Mouse (Mus musculus) midbrain, embryonic 13.5 days (tissue): ENCODE results near the gene Dennd2a. TPM values are rescaled to one million over a fixed set of nuclear protein-coding genes. Genes with fewer than 3 reads are reported as not detected.
A peak's percentile ranks its signal among the peaks of the same experiment; 100 is the strongest.

Experiments
- ATAC-seq: fragments of 200-750 bp; cut with Nextera tagmentation; 2 replicates; pipeline ENCODE4 v1.8.0; 2017; ENCODE audit warnings: mild to moderate bottlenecking, moderate TSS enrichment, moderate library complexity
- H3K27ac ChIP-seq: fragments of 300-500 bp; sonication (generic); 2 replicates; pipeline ENCODE4 v1.5.1; 2015; ENCODE audit warnings: inconsistent platforms, mild to moderate bottlenecking, moderate library complexity
- H3K27me3 ChIP-seq: fragments of 300-500 bp; sonication (generic); 2 replicates; pipeline ENCODE4 v1.6.1; 2015; ENCODE audit warnings: mild to moderate bottlenecking, inconsistent platforms
- H3K36me3 ChIP-seq: fragments of 300-500 bp; sonication (generic); 2 replicates; pipeline ENCODE4 v1.6.1; 2015; ENCODE audit warnings: mild to moderate bottlenecking, inconsistent platforms
- H3K4me1 ChIP-seq: fragments of 300-500 bp; sonication (generic); replicated peaks from 2 replicates; pipeline ENCODE4 v1.6.1; 2015; ENCODE audit warnings: inconsistent platforms
- H3K4me2 ChIP-seq: fragments of 300-500 bp; sonication (generic); replicated peaks from 2 replicates; pipeline ENCODE4 v1.6.1; 2015; ENCODE audit warnings: moderate library complexity, mild to moderate bottlenecking, inconsistent platforms
- H3K4me3 ChIP-seq: fragments of 300-500 bp; sonication (generic); replicated peaks from 2 replicates; pipeline ENCODE4 v1.5.1; 2015; ENCODE audit warnings: mild to moderate bottlenecking, inconsistent platforms
- H3K9ac ChIP-seq: fragments of 300-500 bp; sonication (generic); replicated peaks from 2 replicates; pipeline ENCODE4 v1.6.1; 2015; ENCODE audit warnings: mild to moderate bottlenecking, inconsistent platforms
- H3K9me3 ChIP-seq: fragments of 300-500 bp; sonication (generic); 2 replicates; pipeline ENCODE4 v1.6.1; 2016; ENCODE audit warnings: mild to moderate bottlenecking, inconsistent platforms
- WGBS: fragments of 180-500 bp; shearing (Covaris S2); methylation state at CpG from one replicate; pipeline ENCODE4 v1.1.7; 2015; 5-methylcytosine and 5-hydroxymethylcytosine counted together
- polyA plus RNA-seq: library from polyadenylated mRNA; unstranded; fragments of >200 nt; fragmentation: Nextera tagmentation; extraction: Ambion mirVana; gene quantifications from 2 replicates; pipeline ENCODE4 v1.2.1, GENCODE M21; 2015

Dennd2a gene
- polyA plus RNA-seq, 1 experiment from 2014 or later: 38.5 TPM

DNA sequence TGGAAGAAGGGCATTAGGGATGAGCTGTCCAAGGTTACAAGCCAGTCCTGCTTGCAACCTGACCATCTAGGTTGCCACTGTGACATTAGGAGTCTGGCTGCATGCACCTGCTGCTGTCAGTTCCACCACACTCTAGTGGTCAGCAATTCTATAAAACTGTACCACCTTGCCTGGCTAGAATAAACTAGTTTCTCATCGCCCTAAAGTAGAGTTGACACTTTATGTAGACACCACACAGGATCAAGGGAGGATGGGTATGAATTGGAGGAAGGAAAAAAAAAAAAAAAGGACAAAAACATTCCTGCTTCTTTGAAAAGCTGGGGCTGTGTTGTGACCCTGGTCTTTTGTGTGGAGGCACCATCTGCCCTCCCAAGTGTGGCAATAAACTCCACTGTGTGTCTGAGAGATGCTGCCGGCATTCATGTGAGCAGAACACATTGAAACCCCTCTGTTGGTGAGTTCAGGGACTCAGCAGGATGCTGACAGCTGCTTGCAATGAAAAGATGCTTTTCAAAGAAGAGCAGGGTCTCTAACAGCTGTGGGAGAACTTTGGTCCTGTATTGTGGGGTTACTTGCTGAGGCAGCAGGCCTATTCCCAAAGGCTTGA is 122.7 kb downstream of the Dennd2a start:
- Histone ChIP-seq H3K27ac (no peak overlapping the region; the same call in 1 of the 2 replicates), H3K27me3 (no peaks in the 10 kb centered on the region), H3K9ac (no peak overlapping the region), H3K9me3 (no peaks in the 10 kb centered on the region), H3K4me1 (peaks cover 7% of the 10 kb centered on the region; the same call in 1 of the 2 replicates), H3K36me3 (no peaks in the 10 kb centered on the region), H3K4me3 (no peak overlapping the region), H3K4me2 (no peak overlapping the region)
- ATAC-seq: peak; percentile 53
- WGBS: 12% methylated on average over 2 of the region's 2 CpGs

DNA sequence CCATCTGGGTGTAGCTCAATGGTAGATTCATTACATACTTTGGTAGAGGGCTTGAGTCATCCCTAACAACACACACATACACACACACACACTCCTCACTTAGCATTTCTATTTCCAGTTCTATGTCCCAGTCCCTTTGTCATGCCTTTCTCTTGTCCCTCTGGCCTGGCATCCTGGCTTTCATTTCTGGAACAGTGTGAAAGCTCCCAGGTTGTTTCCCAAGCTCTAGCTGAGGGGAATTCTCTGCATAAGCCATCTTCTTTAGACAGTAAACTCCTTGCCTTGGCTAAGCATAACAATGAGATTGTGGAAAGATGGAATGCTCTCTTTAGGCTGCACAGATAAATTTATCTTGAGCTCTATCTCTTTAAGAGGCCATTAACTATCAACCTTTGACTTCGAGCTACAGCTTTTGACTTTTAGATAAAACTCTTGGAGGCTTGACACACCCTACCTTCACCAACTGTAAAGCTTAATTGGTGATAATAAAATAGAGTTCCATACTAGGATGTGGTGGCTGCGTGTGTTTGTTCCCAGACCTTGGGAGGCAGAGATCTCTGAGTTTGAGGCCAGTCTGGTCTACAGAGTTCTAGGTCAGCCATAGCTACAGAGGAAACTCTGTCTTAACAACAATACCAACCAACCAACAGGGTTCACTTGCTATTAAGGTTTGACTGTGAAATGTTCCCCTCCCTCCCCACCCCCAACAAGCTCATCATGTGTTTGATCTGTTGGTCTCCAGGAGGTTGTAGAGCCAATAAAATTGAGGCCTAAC is 123.4 kb downstream of the Dennd2a start:
- no peak overlapping the region for H3K27ac ChIP-seq
- no peaks in the 10 kb centered on the region for H3K27me3 ChIP-seq
- H3K9me3 ChIP-seq: no peaks in the 10 kb centered on the region
- H3K9ac ChIP-seq: no peak overlapping the region
- H3K4me2 ChIP-seq: no peak overlapping the region
- ATAC-seq: no peak
- no peak overlapping the region for H3K4me3 ChIP-seq
- no peaks in the 10 kb centered on the region for H3K36me3 ChIP-seq
- WGBS: 85% methylated on average over 2 of the region's 2 CpGs
- peaks cover 7% of the 10 kb centered on the region; the same call in 1 of the 2 replicates for H3K4me1 ChIP-seq

DNA sequence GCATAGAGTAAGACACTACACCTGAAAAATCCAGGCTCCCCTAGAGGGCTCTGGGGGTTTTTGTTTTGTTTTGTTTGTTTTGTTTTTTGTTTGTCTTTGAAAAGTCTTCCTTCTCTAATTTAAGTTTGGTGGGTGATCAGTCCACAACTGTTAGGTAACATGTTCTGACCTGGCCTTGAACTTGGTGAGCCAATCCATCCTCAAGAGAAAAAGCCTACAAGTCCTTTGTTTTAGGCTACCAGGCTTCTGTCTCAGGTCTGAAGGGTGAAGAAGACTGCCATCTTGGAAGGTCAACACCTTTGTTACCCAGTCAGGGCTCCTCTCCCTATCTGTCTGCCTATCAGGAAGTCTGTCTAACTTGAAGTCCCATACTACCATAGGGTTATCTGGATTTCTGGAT is 124.0 kb downstream of the Dennd2a start:
- peaks cover 7% of the 10 kb centered on the region; the same call in 1 of the 2 replicates for H3K4me1 ChIP-seq
- ATAC-seq: no peak

DNA sequence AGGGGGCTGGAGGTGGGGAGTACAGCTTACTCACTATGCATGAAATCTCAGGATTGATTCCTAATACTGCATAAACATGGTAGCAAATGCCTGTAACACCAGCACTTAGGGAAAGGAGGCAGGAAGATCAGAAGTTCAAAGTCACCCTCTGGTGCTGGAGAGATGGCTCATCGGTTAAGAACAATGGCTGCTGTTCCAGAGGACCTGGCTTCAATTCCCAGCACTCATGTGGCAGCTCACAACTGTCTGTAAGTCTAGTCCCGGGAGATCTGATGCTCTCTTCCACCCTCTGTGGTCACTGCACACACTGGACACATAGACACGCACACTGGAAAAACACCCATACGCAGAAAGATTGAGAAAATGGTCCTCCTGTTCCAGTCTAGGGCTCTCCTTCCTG is 124.5 kb downstream of the Dennd2a start:
- ATAC-seq: no peak
- Histone ChIP-seq H3K4me3 (no peak overlapping the region), H3K27me3 (no peaks in the 10 kb centered on the region), H3K27ac (no peak overlapping the region), H3K4me2 (no peak overlapping the region), H3K36me3 (no peaks in the 10 kb centered on the region), H3K4me1 (peaks cover 7% of the 10 kb centered on the region; the same call in 1 of the 2 replicates), H3K9ac (no peak overlapping the region), H3K9me3 (no peaks in the 10 kb centered on the region)
- WGBS: 93% methylated on average over 4 of the region's 4 CpGs

More for the DNA sequence above, 124.0 kb downstream of the Dennd2a start:
- Histone ChIP-seq H3K36me3 (no peaks in the 10 kb centered on the region), H3K27me3 (no peaks in the 10 kb centered on the region), H3K4me3 (no peak overlapping the region), H3K9ac (no peak overlapping the region), H3K27ac (no peak overlapping the region), H3K4me2 (no peak overlapping the region), H3K9me3 (no peaks in the 10 kb centered on the region)

DNA sequence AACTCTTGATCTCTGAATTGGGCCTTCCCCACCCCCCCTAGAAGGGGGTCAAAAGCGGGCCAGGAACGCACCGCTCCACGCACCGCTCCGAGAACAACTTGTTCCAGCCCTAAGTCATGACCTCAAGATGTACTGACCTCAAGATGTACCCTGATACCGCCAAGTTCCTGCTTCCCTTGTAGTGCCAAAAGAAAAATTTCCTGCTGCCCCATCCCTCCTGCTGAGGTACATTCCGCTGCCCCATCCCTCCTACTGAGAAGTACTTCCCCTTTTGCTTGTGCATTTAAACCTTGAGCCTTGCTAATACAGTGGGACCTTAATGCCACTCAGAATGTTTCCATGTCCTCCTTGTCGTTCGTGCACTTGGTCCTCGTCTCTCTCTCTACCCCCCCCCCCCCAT is 126.9 kb downstream of the Dennd2a start:
- no peak overlapping the region for H3K4me2 ChIP-seq
- no peaks in the 10 kb centered on the region for H3K27me3 ChIP-seq
- WGBS: 82% methylated on average over 11 of the region's 11 CpGs
- ATAC-seq: no peak
- H3K27ac ChIP-seq: no peak overlapping the region
- H3K4me3 ChIP-seq: no peak overlapping the region
- no peaks in the 10 kb centered on the region for H3K9me3 ChIP-seq
- peaks cover 3% of the 10 kb centered on the region; the same call in 1 of the 2 replicates for H3K4me1 ChIP-seq
- no peak overlapping the region for H3K9ac ChIP-seq
- H3K36me3 ChIP-seq: no peaks in the 10 kb centered on the region

DNA sequence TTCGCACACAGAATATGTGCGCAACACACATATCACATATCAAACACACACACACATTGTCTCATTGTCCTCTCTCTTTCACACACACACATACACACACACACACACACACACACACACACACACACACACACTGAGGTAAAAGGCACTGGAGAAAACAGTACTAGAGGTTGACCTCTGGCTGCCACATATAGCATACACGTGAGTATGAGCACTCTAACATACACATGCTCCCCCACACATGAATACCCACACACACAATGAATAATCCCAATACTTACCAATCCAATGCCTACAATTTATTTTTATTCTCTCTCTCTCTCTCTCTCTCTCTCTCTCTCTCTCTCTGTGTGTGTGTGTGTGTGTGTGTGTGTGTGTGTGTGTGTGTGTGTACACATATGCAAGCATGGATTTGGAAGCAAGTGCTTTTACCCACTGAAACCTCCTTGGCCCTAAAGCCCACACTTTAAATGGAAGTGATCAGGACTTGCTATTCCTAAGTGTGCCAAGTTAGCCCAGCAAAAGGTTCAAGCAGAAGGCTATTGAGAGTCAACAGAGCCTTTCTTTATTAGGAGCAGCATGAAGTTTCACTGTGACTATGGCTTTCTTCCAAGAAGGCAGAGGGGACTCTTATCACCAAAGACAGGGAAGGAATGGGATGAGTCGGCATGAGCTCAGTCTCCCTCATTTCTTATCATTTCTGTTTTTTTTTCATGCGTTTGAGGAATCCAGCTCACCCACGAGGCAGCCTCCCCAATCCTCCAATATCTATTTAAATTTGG is 128.5 kb downstream of the Dennd2a start:
- no peaks in the 10 kb centered on the region for H3K36me3 ChIP-seq
- no peaks in the 10 kb centered on the region for H3K9me3 ChIP-seq
- H3K4me1 ChIP-seq: no peaks in the 10 kb centered on the region
- H3K9ac ChIP-seq: no peak overlapping the region
- no peak overlapping the region for H3K4me3 ChIP-seq
- WGBS: 86% methylated on average over 6 of the region's 6 CpGs
- no peak overlapping the region for H3K4me2 ChIP-seq
- no peak for ATAC-seq
- H3K27me3 ChIP-seq: no peaks in the 10 kb centered on the region
- no peak overlapping the region for H3K27ac ChIP-seq

DNA sequence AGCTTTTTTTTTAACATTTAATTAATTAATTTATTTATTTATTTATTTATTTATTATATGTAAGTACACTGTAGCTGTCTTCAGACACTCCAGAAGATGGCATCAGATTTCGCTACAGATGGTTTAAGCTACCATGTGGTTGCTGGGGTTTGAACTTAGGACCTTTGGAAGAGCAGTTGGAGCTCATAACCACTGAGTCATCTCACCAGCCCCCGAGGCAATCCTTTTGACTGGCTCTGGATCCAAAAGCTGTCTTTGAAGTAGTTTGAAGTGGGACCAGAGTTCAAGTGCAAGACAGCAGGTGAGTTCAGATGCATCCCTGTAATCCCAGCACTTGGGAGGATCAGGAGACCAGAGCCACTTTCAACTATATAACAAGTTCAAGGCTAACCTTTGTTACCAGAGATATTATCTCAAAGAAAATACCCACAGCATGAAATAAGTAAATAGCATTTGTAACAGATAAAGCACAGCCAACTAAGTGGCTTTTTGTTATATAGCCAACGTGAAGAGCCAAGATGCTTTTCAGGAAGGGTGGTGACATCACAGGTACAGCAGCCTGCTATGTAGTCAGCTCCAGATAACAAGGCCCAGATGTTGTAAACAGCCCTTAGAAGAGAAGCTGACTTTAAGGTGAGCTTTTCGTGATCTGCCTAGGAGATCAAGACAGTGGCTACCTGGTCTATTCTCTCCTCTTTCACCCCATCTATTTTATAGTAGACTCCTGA is 130.2 kb downstream of the Dennd2a start:
- 83% methylated on average over 4 of the region's 4 CpGs for WGBS
- Histone ChIP-seq H3K4me2 (no peak overlapping the region), H3K36me3 (no peaks in the 10 kb centered on the region), H3K9me3 (no peaks in the 10 kb centered on the region), H3K4me3 (no peak overlapping the region), H3K27ac (no peak overlapping the region), H3K9ac (no peak overlapping the region), H3K27me3 (no peaks in the 10 kb centered on the region), H3K4me1 (no peaks in the 10 kb centered on the region)
- ATAC-seq: no peak

DNA sequence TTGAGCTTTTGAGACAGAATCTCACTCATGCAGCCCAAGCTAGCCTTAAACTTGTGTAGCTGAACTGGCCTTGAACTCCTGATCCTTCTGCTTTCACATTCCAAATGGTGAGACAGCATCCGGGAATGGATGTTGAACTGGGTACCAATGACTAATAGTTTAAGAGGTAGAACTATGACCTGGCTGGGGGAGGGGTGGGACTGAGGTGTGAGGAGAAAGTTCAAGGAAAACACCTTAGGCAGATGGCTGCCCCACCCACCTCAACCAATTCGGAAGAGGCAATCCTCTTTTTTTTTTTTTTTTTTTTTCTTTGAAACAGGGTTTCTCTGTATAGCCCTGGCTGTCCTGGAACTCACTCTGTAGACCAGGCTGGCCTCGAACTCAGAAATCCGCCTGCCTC is 130.9 kb downstream of the Dennd2a start:
- 99% methylated on average over 4 of the region's 4 CpGs for WGBS
- Histone ChIP-seq H3K4me3 (no peak overlapping the region), H3K9ac (no peak overlapping the region), H3K9me3 (no peaks in the 10 kb centered on the region), H3K4me1 (no peaks in the 10 kb centered on the region), H3K36me3 (no peaks in the 10 kb centered on the region), H3K4me2 (no peak overlapping the region), H3K27ac (no peak overlapping the region), H3K27me3 (peaks cover 4% of the 10 kb centered on the region; the same call in 1 of the 2 replicates)
- no peak for ATAC-seq

DNA sequence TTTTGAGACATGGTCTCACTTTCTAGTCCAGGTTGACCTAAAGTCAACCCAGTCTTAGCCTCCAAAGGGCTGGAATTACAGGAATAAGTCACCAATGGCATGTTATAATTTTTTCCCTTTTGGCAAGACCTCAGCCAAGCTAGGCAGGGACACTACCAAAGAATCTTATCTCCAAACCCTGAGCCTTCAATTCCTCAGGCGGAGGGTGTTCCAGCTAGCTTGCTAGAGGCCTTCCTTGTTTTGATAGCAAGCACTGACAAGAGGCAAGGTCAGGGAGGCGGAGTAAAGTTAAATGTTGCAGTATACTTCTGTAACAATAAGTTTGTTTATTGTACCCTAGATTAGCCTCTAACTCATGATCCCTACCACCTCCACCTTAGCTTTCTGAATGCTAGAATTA is 132.5 kb downstream of the Dennd2a start:
- no peak for ATAC-seq
- Histone ChIP-seq H3K4me1 (0 out of 2 replicates have a peak, but pooled peaks cover 3% of the 10 kb centered on the region), H3K9me3 (no peaks in the 10 kb centered on the region), H3K27me3 (peaks cover 4% of the 10 kb centered on the region; the same call in 1 of the 2 replicates), H3K9ac (no peak overlapping the region), H3K4me3 (no peak overlapping the region), H3K27ac (no peak overlapping the region), H3K4me2 (no peak overlapping the region), H3K36me3 (no peaks in the 10 kb centered on the region)
- 92% methylated on average over 2 of the region's 2 CpGs for WGBS

DNA sequence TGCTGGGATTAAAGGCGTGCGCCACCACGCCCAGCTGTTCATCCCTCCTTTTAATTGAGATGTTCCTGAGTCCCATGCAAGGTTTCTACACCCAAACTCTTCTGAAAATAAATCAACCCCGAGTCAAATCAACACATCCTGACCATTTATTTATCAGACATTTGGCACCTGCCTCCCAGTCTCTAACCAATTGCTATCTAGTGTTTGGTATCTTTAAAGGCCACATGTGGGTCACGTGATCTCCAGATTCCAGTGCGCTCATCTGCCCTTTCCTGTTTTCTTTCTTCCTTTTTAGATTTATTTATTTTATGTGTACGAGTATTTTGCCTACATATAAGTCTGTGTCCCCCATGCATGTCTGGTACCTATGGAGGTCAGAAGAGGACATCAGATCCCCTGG is 134.0 kb downstream of the Dennd2a start:
- Histone ChIP-seq H3K36me3 (no peaks in the 10 kb centered on the region), H3K4me3 (no peak overlapping the region), H3K4me1 (0 out of 2 replicates have a peak, but pooled peaks cover 7% of the 10 kb centered on the region), H3K27ac (no peak overlapping the region), H3K9me3 (no peaks in the 10 kb centered on the region), H3K4me2 (no peak overlapping the region), H3K27me3 (peaks cover 4% of the 10 kb centered on the region; the same call in 1 of the 2 replicates), H3K9ac (no peak overlapping the region)
- ATAC-seq: no peak
- WGBS: 93% methylated on average over 7 of the region's 7 CpGs

DNA sequence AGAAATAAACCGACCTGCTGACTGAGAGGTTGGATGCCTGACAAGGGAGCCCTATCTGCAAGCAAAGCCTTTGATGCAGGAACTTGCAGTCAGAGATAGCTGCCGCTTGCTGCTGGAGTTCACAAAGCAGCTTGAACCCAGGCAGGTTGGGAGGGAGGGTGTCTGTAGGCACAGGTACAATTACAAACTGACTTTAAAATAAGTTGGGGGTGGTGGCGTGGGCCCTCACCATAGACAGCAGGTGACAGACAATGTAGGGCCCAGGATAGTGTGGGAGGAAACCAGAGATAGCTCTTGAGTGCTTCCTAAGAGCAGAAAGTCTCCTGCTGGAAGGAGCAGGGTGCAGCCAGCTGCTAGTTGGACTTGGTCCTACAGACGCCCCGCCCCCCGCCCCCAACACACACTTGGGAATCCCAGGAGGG is 134.5 kb downstream of the Dennd2a start:
- peaks cover 13% of the 10 kb centered on the region for H3K4me1 ChIP-seq
- ATAC-seq: no peak
- peaks cover 4% of the 10 kb centered on the region; the same call in 1 of the 2 replicates for H3K27me3 ChIP-seq
- WGBS: 72% methylated on average over 6 of the region's 6 CpGs
- no peak overlapping the region for H3K4me2 ChIP-seq
- H3K9ac ChIP-seq: no peak overlapping the region
- no peaks in the 10 kb centered on the region for H3K36me3 ChIP-seq
- H3K9me3 ChIP-seq: no peaks in the 10 kb centered on the region
- no peak overlapping the region for H3K4me3 ChIP-seq
- H3K27ac ChIP-seq: no peak overlapping the region
